Mouse (Mus musculus) urinary bladder, postnatal 25 days (tissue): ENCODE measurements around the gene Exoc8.

Experiments
- DNase-seq: peaks from one replicate; pipeline ENCODE4 v3.0.0; 2022; ENCODE audit warnings: low spot score

Exoc8 gene

GRCm38 (mm10) chr8:124909936-124910335, 12.4 kb upstream of the Exoc8 start:
- DNase-seq: no peak

DNA sequence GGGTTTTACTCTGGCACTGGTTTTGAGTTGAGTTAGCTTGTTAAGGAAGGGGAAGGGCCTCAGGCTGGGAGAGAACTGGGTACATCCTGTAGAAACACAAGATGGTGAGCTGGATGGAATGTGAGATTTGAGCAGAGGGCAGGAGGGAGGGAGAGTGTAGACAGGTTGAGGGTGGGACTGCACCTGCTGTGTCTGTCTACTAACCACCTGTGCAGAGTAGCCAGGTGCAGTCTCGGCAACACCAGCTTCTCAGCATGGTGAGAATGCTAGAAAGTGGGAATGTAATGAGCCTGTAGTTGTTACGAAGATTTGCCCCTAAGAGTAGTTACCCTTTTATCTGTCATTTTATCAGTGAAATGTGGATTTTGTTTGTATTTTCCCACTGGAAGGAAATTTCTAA, 8.0 kb upstream of the Exoc8 start:
- DNase-seq: no peak

DNA sequence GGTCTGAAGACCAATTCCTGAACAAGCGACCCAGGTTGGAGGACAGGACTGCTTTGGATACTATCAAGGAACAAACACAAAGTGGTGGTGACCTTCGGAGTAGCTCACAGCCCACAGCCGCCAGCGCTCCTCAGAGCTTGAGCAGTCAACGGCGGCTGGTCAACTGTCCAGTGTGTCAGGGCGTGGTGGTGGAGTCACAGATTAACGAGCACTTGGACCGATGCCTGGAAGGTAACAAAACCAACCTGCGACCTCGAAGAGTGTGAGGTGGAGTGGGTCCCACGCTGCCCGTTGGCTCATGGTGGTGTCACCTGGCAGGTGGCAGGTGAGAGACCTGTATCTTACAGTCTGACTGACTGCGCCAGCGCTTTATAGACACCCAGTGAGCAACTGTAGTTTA, 5.7 kb upstream of the Exoc8 start:
- no peak for DNase-seq

- no peak for DNase-seq
Measured at GRCm38 (mm10) chr8:124898251-124898905, 873 bp upstream of the Exoc8 start.

DNA sequence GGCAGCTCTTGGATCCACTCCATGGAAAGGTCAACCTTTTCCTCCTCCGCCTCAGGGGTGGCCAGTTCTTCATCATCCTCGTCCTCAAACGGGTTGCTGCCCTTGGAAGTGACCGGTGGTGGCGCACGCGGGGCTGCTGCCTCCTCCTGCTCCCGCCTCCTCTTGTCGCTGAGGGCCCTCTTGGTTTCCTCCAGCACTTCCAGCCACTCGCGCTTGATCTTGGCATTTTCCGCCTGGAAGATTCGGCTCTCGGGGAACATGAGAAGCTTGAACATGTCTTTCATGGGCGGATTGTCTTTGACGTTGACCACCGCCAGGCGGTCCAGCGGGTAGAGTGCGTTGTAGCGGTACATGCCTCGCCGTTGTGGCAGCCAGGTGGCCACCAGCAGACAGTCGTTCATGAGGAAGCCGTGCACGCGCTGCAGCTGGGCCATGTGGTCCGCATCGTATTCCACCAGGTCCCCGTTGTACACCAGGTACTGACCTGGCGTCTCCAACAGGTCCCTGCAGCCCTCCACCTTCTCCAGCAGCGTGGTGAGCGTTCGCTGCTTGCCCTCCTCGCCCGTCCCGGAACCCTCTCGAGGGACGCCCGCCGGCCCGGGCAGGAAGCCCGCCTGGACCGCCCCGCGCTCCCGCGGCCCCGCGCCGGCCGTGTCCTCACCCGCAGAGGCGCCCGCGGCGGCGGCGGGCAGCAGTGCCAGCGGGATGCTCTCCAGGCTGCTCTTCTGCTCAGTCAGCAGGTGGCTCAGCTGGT, 696 bp downstream of the Exoc8 start:
- peak; percentile 61 for DNase-seq

- DNase-seq: no peak
Measured at GRCm38 (mm10) chr8:124896010-124896631, 1.4 kb downstream of the Exoc8 start.

DNA sequence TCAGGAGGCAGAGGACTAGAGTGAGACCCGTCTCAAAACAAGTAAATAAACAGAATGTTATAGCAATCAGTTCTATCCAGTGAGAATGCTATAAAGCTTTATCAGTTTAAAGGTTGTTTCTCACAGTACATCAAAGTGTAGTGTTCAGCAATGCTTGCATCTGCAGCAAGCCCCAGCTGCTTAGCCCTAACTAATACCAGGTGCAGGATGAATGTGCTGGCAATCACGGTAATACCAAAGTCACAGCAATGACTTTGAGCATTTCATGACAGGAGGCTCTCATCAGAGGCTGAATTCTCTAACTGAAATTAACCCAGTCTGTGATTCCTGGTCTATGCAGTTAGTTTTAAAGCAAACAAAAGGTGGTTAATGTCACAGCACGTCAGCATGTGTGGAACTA, 4.9 kb downstream of the Exoc8 start:
- no peak for DNase-seq

DNA sequence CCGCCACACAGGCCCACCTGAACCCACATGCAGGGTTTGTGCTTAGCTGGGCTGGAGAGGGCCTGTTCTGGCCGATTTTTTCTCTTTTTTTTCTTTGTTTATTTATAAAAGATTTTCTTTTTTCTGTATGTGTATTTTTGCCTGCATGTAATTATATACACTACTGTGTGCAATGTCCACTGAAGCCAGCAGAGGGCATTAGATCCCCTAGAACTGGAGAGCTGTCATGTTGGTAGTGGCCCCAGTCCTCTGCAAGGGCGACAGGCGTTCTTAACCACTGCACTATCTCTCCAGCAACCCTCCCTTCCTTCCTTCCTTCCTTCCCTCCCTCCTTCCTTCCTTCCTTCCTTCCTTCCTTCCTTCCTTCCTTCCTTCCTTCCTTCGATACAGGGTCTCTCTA, 9.1 kb downstream of the Exoc8 start:
- DNase-seq: no peak

- DNase-seq: no peak
Measured at GRCm38 (mm10) chr8:124878946-124879526, 18.5 kb downstream of the Exoc8 start.

DNA sequence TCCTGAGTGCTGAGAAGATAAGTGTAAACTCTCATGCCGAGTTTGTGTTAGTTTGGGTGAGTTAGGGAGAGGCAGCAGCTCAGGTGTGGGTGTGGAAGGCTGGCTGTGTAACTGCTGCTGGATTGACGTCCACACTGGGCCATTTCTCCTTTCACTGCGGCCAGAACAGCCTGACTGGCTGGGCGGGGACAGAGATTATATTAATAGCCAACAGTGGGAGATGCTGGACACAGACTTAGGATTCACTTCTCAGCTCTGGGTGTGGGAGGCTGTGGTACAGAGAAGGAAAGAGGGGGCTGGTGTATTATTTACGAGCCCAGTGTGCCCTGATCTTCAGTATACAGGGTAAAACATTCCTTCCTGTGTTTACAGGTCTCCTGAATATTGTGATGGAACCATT, 19.4 kb downstream of the Exoc8 start:
- no peak for DNase-seq

- DNase-seq: no peak
Measured at GRCm38 (mm10) chr8:124872690-124873089, 24.8 kb downstream of the Exoc8 start.

GRCm38 (mm10) chr8:124872081-124872480, 25.4 kb downstream of the Exoc8 start:
- DNase-seq: no peak

- no peak for DNase-seq
Measured at GRCm38 (mm10) chr8:124871474-124871873, 26.0 kb downstream of the Exoc8 start.

- no peak for DNase-seq
Measured at GRCm38 (mm10) chr8:124869708-124870107, 27.8 kb downstream of the Exoc8 start.

GRCm38 (mm10) chr8:124867126-124867525, 30.4 kb downstream of the Exoc8 start:
- no peak for DNase-seq

DNA sequence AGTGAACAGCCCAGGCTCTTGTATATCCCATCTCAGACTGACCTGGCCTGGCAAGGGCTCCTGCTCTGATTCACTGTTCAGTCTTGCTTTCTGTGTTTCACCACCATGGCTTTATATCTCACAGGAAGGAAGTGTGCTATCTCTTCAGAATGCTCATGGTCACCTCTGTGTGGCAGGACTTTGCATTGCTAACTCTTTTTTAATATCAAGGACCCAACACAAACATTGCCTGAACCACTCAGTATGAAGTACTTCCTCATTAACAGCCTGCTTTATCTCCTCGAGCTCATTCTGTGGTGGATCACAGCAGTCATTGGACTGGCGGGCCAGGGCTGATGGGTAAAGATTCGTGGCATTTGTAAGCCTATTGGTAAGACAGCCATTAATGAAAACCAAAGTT, 30.8 kb downstream of the Exoc8 start:
- no peak for DNase-seq

GRCm38 (mm10) chr8:124863729-124864128, 33.8 kb downstream of the Exoc8 start:
- no peak for DNase-seq

GRCm38 (mm10) chr8:124863163-124863677, 34.3 kb downstream of the Exoc8 start:
- DNase-seq: no peak

GRCm38 (mm10) chr8:124862321-124863162, 35.0 kb downstream of the Exoc8 start, which contains the start of the genes Gnpat and 2810004N23Rik:
Gene Gnpat (plus strand): TSS chr8:124863033.
Gene 2810004N23Rik (minus strand): TSS chr8:124863120.
- DNase-seq: peak; percentile 97

DNA sequence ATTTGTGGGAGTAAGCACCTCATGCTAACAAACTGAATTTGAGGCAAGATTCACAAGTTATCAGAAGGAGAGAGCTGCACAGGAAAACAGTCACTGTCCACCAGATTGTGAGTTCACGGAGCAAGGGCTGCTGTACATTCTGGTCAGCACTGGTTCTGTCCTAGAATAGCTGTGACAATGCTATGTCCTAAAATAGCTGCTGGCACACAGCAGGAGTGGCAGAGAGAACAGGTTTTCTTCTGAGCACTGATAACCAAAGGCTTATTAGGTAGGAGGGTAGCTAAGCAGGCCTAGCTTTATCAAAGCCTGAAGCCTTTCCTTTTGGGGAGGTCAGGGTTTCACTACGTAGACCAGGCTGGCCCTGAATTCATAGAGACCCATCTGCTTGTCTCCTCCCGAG, 37.3 kb downstream of the Exoc8 start:
- no peak for DNase-seq

DNA sequence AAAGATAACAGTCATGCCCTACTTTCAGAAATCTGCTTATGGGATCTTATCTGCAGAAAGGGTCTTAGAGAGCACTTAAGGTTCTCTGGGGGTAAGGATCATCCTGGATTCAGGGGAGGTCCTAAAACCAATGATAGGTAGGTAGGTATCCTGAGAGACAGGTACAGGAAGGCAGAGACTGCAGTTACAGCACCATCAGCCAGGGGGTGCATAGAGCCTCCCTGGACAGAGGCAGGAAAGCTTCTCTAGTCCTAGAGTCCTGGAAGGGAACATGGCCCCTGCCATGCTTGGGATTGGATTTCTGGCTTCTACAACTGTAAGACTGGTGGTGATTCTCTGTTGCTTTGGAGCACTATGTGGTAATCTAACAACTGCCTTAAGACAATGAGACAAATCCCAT, 38.0 kb downstream of the Exoc8 start:
- DNase-seq: no peak

GRCm38 (mm10) chr8:124853511-124853910, 44.0 kb downstream of the Exoc8 start:
- DNase-seq: no peak
